Comparison of ENCODE assay signal across 7 mouse cellular contexts in the genomic region with DNA sequence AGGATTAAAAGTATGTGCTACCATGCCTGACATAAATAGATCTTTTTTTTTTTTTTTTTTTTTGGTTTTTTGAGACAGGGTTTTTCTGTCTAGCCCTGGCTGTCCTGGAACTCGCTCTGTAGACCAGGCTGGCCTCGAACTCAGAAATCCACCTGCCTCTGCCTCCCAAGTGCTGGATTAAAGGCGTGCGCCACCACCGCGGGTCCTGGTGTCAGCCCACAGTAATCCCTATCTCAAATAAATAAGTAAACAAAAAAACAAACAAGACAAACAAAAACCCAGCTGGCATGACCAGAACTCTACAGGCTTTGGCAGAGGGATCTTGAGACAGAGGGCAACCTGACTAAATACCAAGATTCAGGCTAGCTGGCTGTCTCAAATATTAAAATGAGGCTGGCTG. TPM values are rescaled to one million over a fixed set of nuclear protein-coding genes. Genes with fewer than 3 reads are reported as not detected.
A peak's percentile ranks its signal among the peaks of the same experiment; 100 is the strongest.
DNase-seq lines count a peak whose midpoint lies in the region; ATAC-seq and TF ChIP-seq lines count a peak whose summit lies in the region.
"Not testable (repeated sequence)": the region's sequence is repeated elsewhere in the genome, so short reads cannot be mapped to it uniquely, and the experiment has no call there.

A gene (minus strand): TSS at position 101 of the 400 bp plus-strand sequence.

- H3K4me2 ChIP-seq in hindbrain, embryonic 13.5 days: peak within 1 kb of the TSS; percentile 81
- peak within 1 kb of the TSS; percentile 91 for H3K4me2 ChIP-seq in lung, embryonic 15.5 days
- H3K4me2 ChIP-seq in neural tube, embryonic 13.5 days: peak within 1 kb of the TSS; percentile 73

- not testable (repeated sequence) for ATAC-seq in granulocyte monocyte progenitor cell, adult 5-6 weeks (replicated peaks; ENCODE audit: poor library complexity, severe bottlenecking); lung, embryonic 15.5 days (ENCODE audit: borderline replicate concordance, extremely low read depth, low FRiP score, low TSS enrichment)
- 0 out of 2 replicates have a peak, but pooled peaks have one; percentile 10 for ATAC-seq in hindbrain, embryonic 13.5 days (ENCODE audit: low FRiP score)
- peak; percentile 19 for ATAC-seq in neural tube, embryonic 13.5 days (ENCODE audit: low read depth)

- WGBS in hindbrain, embryonic 13.5 days: 36% methylated on average over 6 of the region's 6 CpGs
- WGBS in lung, embryonic 15.5 days: 23% methylated on average over 6 of the region's 6 CpGs
- 43% methylated on average over 6 of the region's 6 CpGs for WGBS in neural tube, embryonic 13.5 days

- H3K27me3 ChIP-seq in hindbrain, embryonic 13.5 days; lung, embryonic 15.5 days; neural tube, embryonic 13.5 days: not testable (repeated sequence)

- H3K4me1 ChIP-seq in embryonic fibroblast, embryonic 13.5 days (ENCODE audit: control insufficient read depth, insufficient read depth, low read length): not testable (repeated sequence)
- H3K4me1 ChIP-seq in hindbrain, embryonic 13.5 days (replicated peaks): peaks cover 21% of the 10 kb centered on the region
- H3K4me1 ChIP-seq in lung, embryonic 15.5 days: peaks cover 32% of the 10 kb centered on the region
- H3K4me1 ChIP-seq in neural tube, embryonic 13.5 days (replicated peaks): peaks cover 27% of the 10 kb centered on the region

- H3K4me3 ChIP-seq in embryonic fibroblast, embryonic 13.5 days (ENCODE audit: insufficient read depth, low read length): peak within 1 kb of the TSS; percentile 51
- peak within 1 kb of the TSS; percentile 45 for H3K4me3 ChIP-seq in hindbrain, embryonic 13.5 days
- peak within 1 kb of the TSS; percentile 55 for H3K4me3 ChIP-seq in left cerebral cortex, adult 2 months
- peak within 1 kb of the TSS; percentile 54 for H3K4me3 ChIP-seq in lung, embryonic 15.5 days
- peak within 1 kb of the TSS; percentile 40 for H3K4me3 ChIP-seq in neural tube, embryonic 13.5 days

- DNase-seq in adrenal gland, postnatal 10 days; left cerebral cortex, adult 2 months (ENCODE audit: extremely low spot score in 1 of 2, low spot score in 2 of 2): not testable (repeated sequence)

- H3K9me3 ChIP-seq in hindbrain, embryonic 13.5 days; lung, embryonic 15.5 days; neural tube, embryonic 13.5 days: not testable (repeated sequence)

- intact Hi-C loops in left cerebral cortex, adult 2 months (cut with DNase I): not testable (repeated sequence)

- TF ChIP-seq POLR2A in embryonic fibroblast, embryonic 13.5 days (IDR thresholded peaks at IDR 0.05; ENCODE audit: low read depth, low read length): not testable (repeated sequence)

- H3K9ac ChIP-seq in hindbrain, embryonic 13.5 days: peak within 1 kb of the TSS; percentile 30; the same call in 1 of the 2 replicates
- H3K9ac ChIP-seq in lung, embryonic 15.5 days: peak within 1 kb of the TSS; percentile 46
- peak within 1 kb of the TSS; percentile 55 for H3K9ac ChIP-seq in neural tube, embryonic 13.5 days

- H3K36me3 ChIP-seq in hindbrain, embryonic 13.5 days; lung, embryonic 15.5 days; neural tube, embryonic 13.5 days: not testable (repeated sequence)

- not testable (repeated sequence) for H3K27ac ChIP-seq in embryonic fibroblast, embryonic 13.5 days (ENCODE audit: insufficient read depth, low read length); hindbrain, embryonic 13.5 days; left cerebral cortex, adult 2 months; neural tube, embryonic 13.5 days (replicated peaks)
- H3K27ac ChIP-seq in lung, embryonic 15.5 days: peak within 1 kb of the TSS; percentile 56

- TF ChIP-seq CTCF in embryonic fibroblast, embryonic 13.5 days (IDR thresholded peaks at IDR 0.05; ENCODE audit: borderline replicate concordance, insufficient read depth, low read length); left cerebral cortex, adult 2 months (IDR thresholded peaks at IDR 0.05): not testable (repeated sequence)

RNA-seq across cellular contexts. Expression of the gene that starts here (rescaled TPM):
- 100 to 1,000 TPM in 1 of 2 experiments, 10 to 100 TPM in 1; 89.0 to 103 TPM for total RNA-seq in adrenal gland, postnatal 10 days (2021)
- polyA plus RNA-seq in embryonic fibroblast, embryonic 13.5 days (2011; ENCODE audit: insufficient read length, low read depth, missing spikeins): 12.9 and 14.9 TPM in 2 replicates
- 49.9 and 84.1 TPM in 2 replicates for total RNA-seq in granulocyte monocyte progenitor cell, adult 5-6 weeks (2014; fragmentation: Nextera tagmentation)
- 135 and 162 TPM in 2 replicates for total RNA-seq in granulocyte monocyte progenitor cell, adult 5-6 weeks (2017)
- 7.9 and 12.2 TPM in 2 replicates for polyA plus RNA-seq in hindbrain, embryonic 13.5 days (2015; fragmentation: Nextera tagmentation; extraction: Ambion mirVana)
- 1 to 10 TPM; 2.2 to 3.1 TPM for total RNA-seq in left cerebral cortex, adult 2 months (2021)
- 58.3 and 58.5 TPM in 2 replicates for polyA plus RNA-seq in lung, embryonic 15.5 days (2015; fragmentation: Nextera tagmentation; extraction: Ambion mirVana)
- polyA plus RNA-seq in neural tube, embryonic 13.5 days (2015; fragmentation: Nextera tagmentation; extraction: Ambion mirVana): 5.0 and 7.2 TPM in 2 replicates

Comparison
In these comparisons a context has a peak if more than half of its experiments do, and no peak if none do; other contexts are left out.
1. RNA of the gene that starts here (total RNA-seq): 49.9 to 162 TPM in granulocyte monocyte progenitor cell, adult 5-6 weeks and 89.0 to 103 TPM in adrenal gland, postnatal 10 days; 2.2 to 3.1 TPM in left cerebral cortex, adult 2 months; every median in the first group is over 10 times any median in the second.
2. Peak in every context shown above with its lines, with median percentiles within 50 percentile points of each other: H3K4me3 ChIP-seq, H3K4me2 ChIP-seq and H3K9ac ChIP-seq.